Mouse (Mus musculus): ENCODE data around the gene Hax1. TPM values are rescaled to one million over a fixed set of nuclear protein-coding genes. Genes with fewer than 3 reads are reported as not detected.

Hax1 gene
- polyA plus RNA-seq, 1 experiment, result 170 TPM

DNA sequence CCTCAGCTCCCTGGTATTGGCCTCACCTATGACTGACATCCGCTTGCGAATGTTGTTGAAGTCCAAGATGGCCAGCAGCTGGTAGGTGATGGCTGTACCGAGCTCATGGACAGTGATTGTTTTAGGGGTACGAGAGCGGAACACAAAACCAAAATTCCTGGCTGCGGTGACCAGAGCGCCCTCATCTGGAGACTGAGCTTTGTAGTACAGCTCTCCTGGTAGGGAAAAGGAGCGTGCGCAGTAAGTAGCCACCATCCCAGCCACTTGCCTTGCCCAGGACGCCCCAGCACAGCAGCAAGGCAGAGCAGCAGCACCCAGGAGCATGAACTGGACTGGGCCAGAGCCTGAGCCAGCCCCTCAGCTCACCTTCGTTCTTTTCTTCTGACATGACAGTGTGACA is 50.6 kb downstream of the Hax1 start:
- H3K27me3 ChIP-seq (ENCODE audit: control insufficient read depth, insufficient read depth, low read length, poor library complexity, severe bottlenecking), result no peaks in the 10 kb centered on the region
- TF ChIP-seq POLR2A (IDR thresholded peaks at IDR 0.05; ENCODE audit: insufficient read depth, low read length) (no peak), CTCF (IDR thresholded peaks at IDR 0.05; ENCODE audit: low read depth, low read length) (peak; percentile 72), EP300 (IDR thresholded peaks at IDR 0.05; ENCODE audit: insufficient read depth, low read depth, low read length) (no peak)
- H3K4me1 ChIP-seq (ENCODE audit: control insufficient read depth, insufficient read depth, low read length), result no peaks in the 10 kb centered on the region
- no peak overlapping the region for H3K9ac ChIP-seq (ENCODE audit: low read depth, poor library complexity, severe bottlenecking)
- H3K36me3 ChIP-seq (ENCODE audit: control insufficient read depth, insufficient read depth, low read length, poor library complexity, severe bottlenecking), result no peaks in the 10 kb centered on the region; the same call in 1 of the 2 replicates
- no peak overlapping the region for H3K4me3 ChIP-seq (ENCODE audit: low read depth, low read length)
- H3K27ac ChIP-seq (ENCODE audit: insufficient read depth, low read length), result no peak overlapping the region
- no peaks in the 10 kb centered on the region for H3K9me3 ChIP-seq (replicated peaks; ENCODE audit: control insufficient read depth, insufficient read depth, low read length, poor library complexity, severe bottlenecking)

Other genes starting within 250 kb of the Hax1 start
- gene Chrnb2, start 234.1 kb downstream of the Hax1 start, polyA plus RNA-seq (2011; ENCODE audit: insufficient read depth, insufficient read length, low read depth, missing spikeins), result 0.67 and 0.68 TPM in 2 replicates
- gene Ube2q1, start 225.2 kb downstream of the Hax1 start, polyA plus RNA-seq (2011; ENCODE audit: insufficient read depth, insufficient read length, low read depth, missing spikeins), result 86.8 and 104 TPM in 2 replicates
- 4.2 and 4.4 TPM in 2 replicates for gene She, start 167.4 kb downstream of the Hax1 start, polyA plus RNA-seq (2011; ENCODE audit: insufficient read depth, insufficient read length, low read depth, missing spikeins)
- gene Il6ra, start 85.6 kb downstream of the Hax1 start, polyA plus RNA-seq (2011; ENCODE audit: insufficient read depth, insufficient read length, low read depth, missing spikeins), result 0.84 and 0.97 TPM in 2 replicates
- gene Atp8b2, start 35.3 kb downstream of the Hax1 start, polyA plus RNA-seq (2011; ENCODE audit: insufficient read depth, insufficient read length, low read depth, missing spikeins), result 26.8 and 32.1 TPM in 2 replicates
- gene 4933434E20Rik, start 52.9 kb upstream of the Hax1 start, polyA plus RNA-seq (2011; ENCODE audit: insufficient read depth, insufficient read length, low read depth, missing spikeins), result 67.1 and 67.6 TPM in 2 replicates
- gene Ubap2l, start 53.8 kb upstream of the Hax1 start, polyA plus RNA-seq (2011; ENCODE audit: insufficient read depth, insufficient read length, low read depth, missing spikeins), result 414 and 432 TPM in 2 replicates
- gene Tpm3, start 73.9 kb upstream of the Hax1 start, polyA plus RNA-seq (2011; ENCODE audit: insufficient read depth, insufficient read length, low read depth, missing spikeins), result 286 and 305 TPM in 2 replicates
- gene Nup210l, start 105.4 kb upstream of the Hax1 start, polyA plus RNA-seq (2011; ENCODE audit: insufficient read depth, insufficient read length, low read depth, missing spikeins), result 0.73 and 0.81 TPM in 2 replicates
- 28.1 and 44.0 TPM in 2 replicates for gene Rps27, start 214.9 kb upstream of the Hax1 start, polyA plus RNA-seq (2011; ENCODE audit: insufficient read depth, insufficient read length, low read depth, missing spikeins)
- gene Rab13, start 214.9 kb upstream of the Hax1 start, polyA plus RNA-seq (2011; ENCODE audit: insufficient read depth, insufficient read length, low read depth, missing spikeins), result 8.0 and 12.4 TPM in 2 replicates
- gene Jtb, start 232.8 kb upstream of the Hax1 start, polyA plus RNA-seq (2011; ENCODE audit: insufficient read depth, insufficient read length, low read depth, missing spikeins), result 23.7 and 24.5 TPM in 2 replicates
- gene Creb3l4, start 244.7 kb upstream of the Hax1 start, polyA plus RNA-seq (2011; ENCODE audit: insufficient read depth, insufficient read length, low read depth, missing spikeins), result 3.7 and 4.6 TPM in 2 replicates
- 60.5 and 62.4 TPM in 2 replicates for gene Slc39a1, start 249.4 kb upstream of the Hax1 start, polyA plus RNA-seq (2011; ENCODE audit: insufficient read depth, insufficient read length, low read depth, missing spikeins)